Mouse (Mus musculus): ENCODE data around the gene Fam196b.

GRCm38 (mm10) chr11:34312208-34312607 lies 2.4 kb upstream of the Fam196b start:
- TF ChIP-seq CTCF (IDR thresholded peaks at IDR 0.05; ENCODE audit: insufficient read depth, low read depth, low read length) (no peak), POLR2A (IDR thresholded peaks at IDR 0.05; ENCODE audit: insufficient read depth, low read depth, low read length) (no peak)
